Mouse (Mus musculus) lung, adult 2 months (tissue): ENCODE data around the gene Nfic. TPM values are rescaled to one million over a fixed set of nuclear protein-coding genes. Genes with fewer than 3 reads are reported as not detected.

Experiments
- DNase-seq: peaks from one replicate; pipeline ENCODE4 v3.0.0; 2022
- H3K4me1 ChIP-seq: fragments of 200-500 bp; 2 replicates; pipeline ENCODE4 v1.6.1; 2011; ENCODE audit warnings: low read length; ENCODE audit not compliant: control insufficient read depth, insufficient read depth
- H3K4me3 ChIP-seq: fragments of 200-500 bp; replicated peaks from 2 replicates; pipeline ENCODE3; 2011; ENCODE audit warnings: low read depth, mild to moderate bottlenecking, control low read depth, low read length; ENCODE audit errors: extremely low read depth
- CTCF ChIP-seq: fragments of 200-500 bp; IDR thresholded peaks from 2 replicates; pipeline ENCODE4 v1.5.1; 2011; ENCODE audit warnings: mild to moderate bottlenecking, low read length, control low read depth; ENCODE audit not compliant: insufficient read depth
- POLR2A ChIP-seq: fragments of 200-500 bp; IDR thresholded peaks from 2 replicates; pipeline ENCODE4 v1.6.1; 2011; ENCODE audit warnings: low read depth, mild to moderate bottlenecking, control low read depth, low read length, borderline replicate concordance; ENCODE audit errors: extremely low read depth
- WGBS: fragments of 180-500 bp; shearing (Covaris S2); methylation state at CpG from one replicate; pipeline ENCODE4 v1.1.7; 2018; 5-methylcytosine and 5-hydroxymethylcytosine counted together
- polyA plus RNA-seq: library from polyadenylated mRNA; depleted of rRNA; stranded (reverse); fragments of >200 nt; gene quantifications from 2 replicates; pipeline ENCODE4 v1.2.3, GENCODE M21; 2012

Gene Nfic
- polyA plus RNA-seq, 1 experiment = 103 TPM

- H3K4me1 ChIP-seq = peaks cover 86% of the 10 kb centered on the region
- no peak overlapping the region for H3K4me3 ChIP-seq
- peak; percentile 47 for DNase-seq
- TF ChIP-seq CTCF (no peak), POLR2A (no peak)
- WGBS = 49% methylated on average over 17 of the region's 17 CpGs
Observed at GRCm38 (mm10) chr10:81415549-81416310, 39.7 kb downstream of the Nfic start.

DNA sequence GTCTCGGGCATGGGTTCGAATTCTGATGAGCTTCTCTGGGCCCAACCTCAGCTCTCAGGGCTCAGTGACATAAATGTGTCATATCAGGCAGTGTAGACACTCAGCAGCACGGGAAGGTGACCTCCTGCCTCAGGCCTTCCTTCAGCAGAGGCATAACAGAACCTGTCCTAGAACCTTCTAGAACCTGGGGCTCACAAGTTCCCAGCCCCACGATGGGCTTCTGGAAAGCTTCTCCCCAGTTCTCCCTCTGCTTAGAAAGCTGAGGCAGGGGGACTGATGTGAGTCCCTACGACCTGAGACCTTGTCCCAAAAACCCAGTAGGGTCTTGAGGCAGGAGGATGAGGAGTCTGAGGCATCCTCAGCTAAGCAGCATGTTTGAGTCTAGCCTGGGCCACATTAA is 40.3 kb downstream of the Nfic start:
- 66% methylated on average over 5 of the region's 5 CpGs for WGBS
- Histone ChIP-seq H3K4me1 (peaks cover 86% of the 10 kb centered on the region), H3K4me3 (no peak overlapping the region)
- TF ChIP-seq POLR2A (no peak), CTCF (no peak)
- no peak for DNase-seq

DNA sequence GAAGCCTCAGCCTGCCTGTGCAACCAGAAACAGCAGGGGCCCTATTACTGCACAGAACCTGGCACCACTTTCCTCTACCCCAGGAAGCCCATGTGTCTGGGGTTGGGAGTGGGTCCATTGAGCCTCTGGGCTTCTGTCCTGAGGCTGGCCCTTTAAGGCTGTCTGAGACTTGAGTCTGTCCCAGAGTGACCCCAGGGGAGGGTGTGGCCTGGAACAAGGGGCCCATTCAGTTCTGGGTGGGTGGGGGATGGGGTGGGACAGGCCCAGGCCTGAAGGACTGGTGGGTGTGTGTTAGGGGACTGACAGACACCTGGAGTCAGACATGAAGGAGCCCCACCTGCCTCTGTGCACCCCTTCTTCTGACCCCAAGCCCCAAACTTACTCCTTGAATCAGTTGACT is 40.8 kb downstream of the Nfic start:
- peak; percentile 55 for DNase-seq
- Histone ChIP-seq H3K4me3 (no peak overlapping the region), H3K4me1 (peaks cover 84% of the 10 kb centered on the region)
- TF ChIP-seq CTCF (no peak), POLR2A (no peak)

DNA sequence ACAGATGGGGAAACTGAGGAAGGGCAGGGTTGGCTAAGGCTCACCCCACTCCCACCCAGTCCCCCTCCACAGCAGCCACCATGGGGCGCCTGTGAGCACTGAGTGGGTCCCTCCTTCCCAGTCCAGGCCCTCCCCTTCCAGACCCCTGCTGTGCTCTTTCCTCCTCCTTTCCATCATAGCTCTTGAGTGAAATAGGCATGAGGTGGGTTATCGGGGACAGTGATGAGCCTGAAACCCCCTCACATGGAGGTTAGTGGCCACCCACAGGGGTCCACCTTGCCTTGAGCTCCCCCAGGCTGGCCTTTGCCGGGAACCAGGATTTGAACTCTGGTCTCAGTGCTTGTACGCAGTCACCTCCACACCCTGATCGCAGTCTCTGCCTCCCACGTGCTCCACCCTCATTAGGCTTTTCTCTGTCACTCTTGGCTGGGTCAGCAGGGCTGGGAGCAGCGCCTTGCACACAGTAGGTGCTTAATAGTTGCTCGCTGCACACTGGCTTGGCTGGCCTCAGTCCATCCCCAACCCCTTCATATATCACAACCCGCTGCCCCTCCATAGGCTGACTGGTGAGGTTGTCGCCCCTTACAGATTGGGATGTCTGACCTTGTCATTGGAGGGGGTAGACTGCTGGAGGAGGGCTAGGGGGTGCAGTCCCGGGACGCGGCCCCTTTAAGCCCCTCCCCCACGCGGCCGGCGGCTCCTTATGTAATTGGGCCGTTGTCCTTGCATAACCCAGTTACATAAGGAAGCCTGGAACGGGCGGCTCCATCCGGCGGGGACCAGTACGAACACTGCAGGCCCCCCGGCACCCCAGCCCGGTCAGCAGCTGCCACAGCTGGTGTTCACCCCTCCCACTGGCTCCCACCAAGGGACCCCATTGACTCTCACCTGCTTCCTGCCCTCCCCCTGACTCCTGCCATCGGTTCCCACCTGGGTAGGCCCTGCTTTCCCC is 41.8 kb downstream of the Nfic start:
- peak overlapping the region; percentile 38 for H3K4me3 ChIP-seq
- 22% methylated on average over 26 of the region's 26 CpGs for WGBS
- TF ChIP-seq CTCF (no peak), POLR2A (peak; percentile 73; the same call in 1 of the 2 replicates)
- DNase-seq = peak; percentile 90
- H3K4me1 ChIP-seq = peaks cover 87% of the 10 kb centered on the region

DNA sequence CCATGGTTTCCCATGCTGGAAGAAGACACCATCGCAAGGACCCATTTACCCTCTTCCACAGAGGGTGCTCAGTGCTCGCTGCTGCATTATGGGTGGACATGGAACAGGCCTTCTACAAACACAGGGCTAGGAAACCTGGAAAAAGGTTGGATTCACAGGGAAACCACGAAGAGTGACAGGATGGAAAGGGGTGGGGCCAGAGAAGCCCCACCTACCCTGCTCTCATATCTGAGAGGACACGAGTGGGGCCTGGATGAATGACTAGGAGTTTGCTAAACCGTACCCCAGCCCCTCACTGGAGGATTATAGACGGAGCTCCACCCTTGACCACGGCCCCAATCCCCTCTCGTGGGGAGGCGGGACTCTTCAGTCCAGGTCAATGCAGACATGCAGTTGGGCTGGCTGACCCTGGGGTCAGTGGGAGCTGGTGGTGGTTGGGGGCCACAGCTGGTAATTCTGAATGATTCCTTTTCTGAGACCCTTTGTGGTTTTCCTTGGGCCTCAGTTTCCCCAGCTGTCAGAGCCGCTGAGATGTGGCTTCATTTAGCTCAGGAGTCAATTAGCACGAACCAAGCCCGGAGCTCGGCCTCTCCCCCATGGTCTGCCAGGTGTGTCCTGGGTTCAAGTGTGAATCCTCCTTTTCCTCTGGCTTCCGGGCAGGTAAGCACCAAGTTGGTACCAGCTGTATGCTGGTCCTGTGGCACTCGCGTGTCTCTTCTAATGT is 42.7 kb downstream of the Nfic start:
- TF ChIP-seq CTCF = no peak
- no peak for TF ChIP-seq POLR2A
- Histone ChIP-seq H3K4me1 (peaks cover 91% of the 10 kb centered on the region), H3K4me3 (no peak overlapping the region)
- DNase-seq = no peak
- WGBS = 57% methylated on average over 16 of the region's 16 CpGs

DNA sequence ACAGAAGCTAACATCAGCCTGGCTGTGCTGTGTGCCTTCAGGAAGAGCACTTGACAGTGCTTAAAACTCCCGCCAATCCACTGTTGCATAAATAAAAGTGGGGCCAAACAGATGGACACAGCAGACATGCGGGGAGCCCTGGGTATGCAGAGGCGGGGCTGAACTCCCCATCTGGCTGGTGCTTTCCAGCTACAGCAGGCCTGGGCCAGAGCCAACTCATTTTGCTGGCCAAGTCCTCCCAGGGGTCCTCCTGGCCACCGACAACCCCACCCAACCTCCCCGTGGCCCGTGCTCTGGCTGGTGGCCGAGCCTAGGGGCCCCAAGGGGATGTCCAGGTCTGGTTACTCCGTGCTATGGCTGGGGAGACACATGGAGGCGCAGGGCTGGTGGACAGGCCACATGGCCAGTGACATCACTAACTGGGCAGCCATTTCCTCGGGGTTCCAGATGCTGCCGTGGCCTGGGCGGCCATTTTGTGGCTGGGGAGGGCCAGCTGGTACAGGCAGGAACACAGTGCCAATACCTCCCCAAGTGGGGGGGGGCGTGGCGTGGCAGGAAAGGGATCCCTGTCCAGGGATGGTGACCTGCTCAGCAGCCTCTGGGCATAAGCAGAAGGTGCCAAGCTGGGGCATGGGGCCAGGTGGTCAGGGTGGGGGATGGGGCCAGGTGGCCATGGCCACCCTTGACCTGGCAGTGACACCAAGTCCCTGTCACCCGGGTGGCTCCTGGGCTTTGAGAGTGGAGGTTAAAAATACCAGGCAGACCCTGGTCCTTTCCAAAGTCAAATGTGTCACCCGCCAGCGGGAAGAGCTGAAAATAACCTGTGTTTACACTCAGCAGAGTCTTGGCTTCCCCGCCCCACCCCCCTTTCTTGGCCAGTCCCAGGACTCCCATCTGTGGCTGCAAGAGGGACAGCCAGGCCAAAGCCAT is 43.7 kb downstream of the Nfic start:
- WGBS = 15% methylated on average over 18 of the region's 18 CpGs
- no peak overlapping the region for H3K4me3 ChIP-seq

GRCm38 (mm10) chr10:81410981-81411380 is 44.5 kb downstream of the Nfic start:
- Histone ChIP-seq H3K4me3 (no peak overlapping the region), H3K4me1 (peaks cover 87% of the 10 kb centered on the region)
- no peak; the same call in 1 of the 2 replicates for TF ChIP-seq POLR2A
- no peak for TF ChIP-seq CTCF
- DNase-seq = no peak
- 36% methylated on average over 9 of the region's 9 CpGs for WGBS

More for the DNA sequence above, 43.7 kb downstream of the Nfic start:
- H3K4me1 ChIP-seq = peaks cover 90% of the 10 kb centered on the region
- DNase-seq = peak; percentile 80
- TF ChIP-seq POLR2A = peak; percentile 28; the same call in 1 of the 2 replicates
- no peak for TF ChIP-seq CTCF

DNA sequence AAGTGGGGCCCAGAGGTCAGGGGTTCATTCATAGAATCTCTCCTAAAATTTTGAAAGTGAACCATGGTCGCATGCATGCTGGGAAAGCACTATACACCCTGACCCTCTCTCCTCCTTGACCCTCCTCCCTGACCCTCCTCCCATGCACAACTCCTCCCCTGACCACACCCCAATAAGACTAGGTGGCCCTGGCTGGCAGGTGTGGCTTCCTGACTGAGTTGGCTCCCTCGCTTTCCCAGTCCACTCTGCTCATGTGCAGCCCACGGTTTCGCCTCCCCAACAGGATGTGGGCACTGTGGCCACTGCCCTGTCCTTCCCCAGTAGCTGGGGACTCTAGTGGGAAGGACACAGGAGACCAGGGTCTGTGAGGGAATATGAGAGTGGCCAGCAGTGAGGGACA is 45.1 kb downstream of the Nfic start:
- no peak for TF ChIP-seq POLR2A
- TF ChIP-seq CTCF = no peak
- peak; percentile 42 for DNase-seq
- 26% methylated on average over 4 of the region's 4 CpGs for WGBS
- peaks cover 84% of the 10 kb centered on the region for H3K4me1 ChIP-seq
- no peak overlapping the region for H3K4me3 ChIP-seq
